Mouse (Mus musculus) liver, adult 2 months (tissue): ENCODE results near the gene Rere.

Experiments
- CTCF ChIP-seq: fragments of 200-500 bp; IDR thresholded peaks from 2 replicates; pipeline ENCODE4 v1.5.1; 2011; ENCODE audit warnings: low read depth, low read length, control low read depth
- POLR2A ChIP-seq: fragments of 200-500 bp; IDR thresholded peaks from 2 replicates; pipeline ENCODE4 v1.6.1; 2011; ENCODE audit warnings: low read length, control low read depth; ENCODE audit not compliant: insufficient read depth; ENCODE audit errors: extremely low read depth

GRCm38 (mm10) chr4:150280459-150280858 lies 987 bp upstream of the Rere start:
- TF ChIP-seq CTCF (no peak), POLR2A (no peak)
